Mouse (Mus musculus): ENCODE measurements around the gene Dzip1l.

DNA sequence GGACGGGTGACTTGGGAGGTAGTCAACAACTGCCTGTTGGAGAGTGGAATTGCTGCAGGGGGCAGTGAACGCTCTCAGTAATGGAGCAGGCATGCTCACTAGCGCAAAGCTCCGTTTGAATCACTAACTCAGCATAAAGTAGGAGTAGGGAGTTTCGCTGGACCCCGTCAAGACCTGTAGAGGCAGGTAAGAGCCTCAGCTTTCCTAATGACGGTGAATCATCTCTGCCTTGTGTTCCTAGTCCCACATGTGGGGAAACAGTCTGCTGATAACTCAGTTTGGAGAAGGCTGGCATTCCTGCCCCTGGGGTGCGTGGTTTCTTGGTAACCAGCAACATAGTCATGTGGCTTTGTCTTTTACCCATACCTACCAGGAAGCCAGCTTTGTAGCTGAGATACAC is 3.0 kb downstream of the Dzip1l start:
- TF ChIP-seq CTCF (IDR thresholded peaks at IDR 0.05; ENCODE audit: borderline replicate concordance, extremely low read depth, insufficient read depth, insufficient read length) = no peak
- TF ChIP-seq POLR2A (IDR thresholded peaks at IDR 0.05; ENCODE audit: borderline replicate concordance, extremely low read depth, insufficient read depth, insufficient read length, poor library complexity, severe bottlenecking) = no peak

Data from brain, embryonic 14.5 days (tissue).